Mouse (Mus musculus) lung, postnatal 25 days (tissue): ENCODE results near the gene Fdps.
A peak's percentile ranks its signal among the peaks of the same experiment; 100 is the strongest.
"Not testable (repeated sequence)": the region's sequence is repeated elsewhere in the genome, so short reads cannot be mapped to it uniquely, and the experiment has no call there.

Source experiments
- DNase-seq: peaks from one replicate; pipeline ENCODE4 v3.0.0; 2022; ENCODE audit warnings: low spot score

Gene Fdps

DNA sequence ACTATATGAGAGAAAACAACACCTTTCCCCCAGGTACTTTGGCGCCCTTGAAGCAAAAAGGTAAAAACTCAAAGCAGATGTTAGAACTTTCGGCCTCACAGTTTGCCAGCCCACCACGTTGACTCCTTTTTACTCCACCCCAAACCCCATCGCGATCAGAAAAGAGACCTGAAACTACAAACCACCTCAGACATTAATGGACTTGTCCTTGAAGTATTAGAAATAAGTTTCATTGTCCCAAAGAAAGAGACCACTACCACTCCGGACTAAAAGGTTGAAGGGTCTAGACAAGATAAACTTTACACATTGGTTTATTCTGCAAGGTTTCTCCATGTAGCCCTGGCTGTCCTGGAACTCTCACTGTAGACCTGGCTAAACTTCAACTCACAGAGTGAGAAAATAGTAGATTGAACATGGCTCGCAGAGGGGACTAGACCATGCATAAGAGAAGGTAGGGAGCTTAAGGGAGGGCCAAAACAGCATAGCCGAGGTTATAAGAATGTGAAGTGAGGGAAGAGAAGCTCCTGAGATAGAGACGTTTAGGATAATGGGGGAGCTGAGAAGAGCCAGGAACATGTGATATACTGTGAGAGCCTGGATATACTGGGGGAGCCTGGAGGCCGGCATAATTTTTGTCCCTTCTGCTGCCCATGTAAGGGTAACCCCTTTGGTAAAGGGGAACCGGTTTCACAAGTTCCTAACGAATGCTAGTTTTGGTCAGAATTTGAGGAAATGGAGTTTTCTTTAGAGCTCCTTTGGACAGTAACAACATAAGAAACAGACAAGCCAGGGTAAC lies 934 bp upstream of the Fdps start:
- no peak for DNase-seq

DNA sequence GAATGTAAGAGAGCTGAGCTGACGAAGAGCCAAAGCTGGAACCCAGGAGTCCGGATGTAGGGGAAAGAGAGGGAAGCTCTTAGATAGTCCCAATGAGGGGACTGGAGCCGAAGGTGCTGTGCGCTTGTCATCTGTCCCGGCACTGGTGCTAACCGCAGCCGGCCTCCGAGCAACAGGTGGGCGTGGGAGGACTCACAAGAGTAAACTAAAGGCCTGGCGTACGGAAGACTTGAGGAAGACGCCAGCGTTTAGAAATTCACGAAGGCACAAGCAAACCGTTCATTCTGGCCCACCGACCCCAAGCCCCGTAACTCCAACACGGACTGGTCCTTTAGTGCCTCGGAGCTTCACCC lies 324 bp downstream of the Fdps start:
- no peak for DNase-seq

DNA sequence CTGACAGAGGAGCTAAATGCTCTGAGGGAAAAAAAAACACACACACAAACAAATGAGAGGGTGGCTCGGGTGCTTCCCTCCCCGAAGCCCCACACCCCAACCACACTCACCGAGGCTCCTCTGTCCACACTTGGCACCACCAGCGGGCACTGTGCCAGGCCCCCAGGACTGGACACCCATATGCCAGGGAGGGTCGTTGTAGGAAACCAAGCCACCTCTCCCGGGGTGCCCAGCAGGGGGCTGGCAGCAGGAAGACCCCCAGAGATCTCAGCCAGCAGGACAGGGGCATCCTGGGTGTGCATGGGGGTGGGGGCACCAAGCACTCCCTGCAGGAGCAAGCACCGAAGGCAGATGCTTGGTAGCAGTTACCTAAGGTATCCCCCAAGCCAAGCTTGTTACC lies 948 bp downstream of the Fdps start, which contains the start of gene Gm43738:
TSS of gene Gm43738 (minus strand) at position 289 of the 400 bp plus-strand sequence.
- DNase-seq: no peak

DNA sequence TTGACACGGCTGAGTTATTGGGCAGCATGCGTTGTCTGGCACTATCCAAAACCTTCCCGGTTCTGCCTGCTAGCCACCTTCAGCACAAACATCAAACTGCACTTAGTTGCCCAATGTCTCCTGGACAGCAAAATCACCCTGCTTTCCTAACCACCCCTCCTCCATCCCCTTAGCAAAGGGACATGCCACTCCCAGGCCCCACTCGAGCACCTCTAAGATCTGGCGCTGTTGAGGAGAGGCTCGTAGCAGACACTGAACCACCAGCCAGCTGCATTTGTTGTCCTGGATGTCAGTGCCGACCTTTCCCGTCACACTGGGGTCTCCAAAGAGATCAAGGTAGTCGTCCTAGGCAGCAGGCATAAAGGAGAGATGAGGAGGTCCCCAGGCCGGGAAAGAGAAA lies 7.7 kb downstream of the Fdps start:
- DNase-seq: no peak

DNA sequence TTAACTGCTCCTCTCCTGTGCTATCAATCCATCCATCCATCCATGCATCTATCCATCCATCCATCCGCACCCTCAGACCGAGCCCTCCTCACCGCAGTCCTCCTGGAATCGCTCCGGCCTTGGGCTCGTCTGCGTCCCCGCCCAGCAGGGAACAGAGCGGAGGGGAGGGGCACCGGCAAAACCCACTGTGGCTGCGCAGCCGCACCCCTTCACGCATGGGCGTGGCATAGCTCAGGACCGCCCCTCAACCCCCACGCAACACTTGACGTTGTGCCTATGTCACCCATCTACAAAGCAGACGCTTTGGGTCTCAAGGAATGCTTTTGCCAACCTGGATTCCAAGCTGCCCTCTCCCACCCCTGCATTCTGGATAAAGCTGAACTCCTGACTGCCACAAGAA lies 8.6 kb downstream of the Fdps start, which contains the start of gene Rusc1:
TSS of gene Rusc1 (minus strand) at position 137 of the 400 bp plus-strand sequence.
- DNase-seq: peak; percentile 88

DNA sequence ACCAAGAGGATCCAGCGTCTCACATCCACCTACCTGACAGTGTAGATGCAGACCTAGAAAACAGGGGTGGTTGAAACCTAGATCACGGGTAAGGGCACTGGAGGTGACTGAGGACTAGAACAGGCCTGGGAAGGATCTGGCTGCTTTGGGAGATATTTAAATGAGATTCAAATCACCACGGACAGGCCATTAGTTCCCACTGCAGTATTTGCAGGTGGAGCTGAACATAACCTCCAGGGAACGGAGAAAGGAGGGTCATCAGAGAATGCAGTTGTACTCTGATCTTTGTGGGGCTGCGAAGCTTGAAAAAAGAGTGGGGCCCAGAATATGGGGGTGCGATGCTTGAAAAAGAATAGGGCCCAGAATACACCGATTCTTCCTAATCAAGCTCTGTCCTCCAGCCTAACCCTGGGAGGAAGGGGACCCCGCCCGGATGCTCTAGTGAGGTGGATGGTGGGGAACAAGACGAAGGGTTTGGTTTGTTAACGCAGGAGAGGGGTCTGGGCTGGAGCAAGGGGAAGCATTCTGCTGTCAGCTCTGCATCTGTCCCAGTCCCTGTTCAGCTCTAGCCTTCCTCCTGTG lies 9.2 kb downstream of the Fdps start:
- no peak for DNase-seq

DNA sequence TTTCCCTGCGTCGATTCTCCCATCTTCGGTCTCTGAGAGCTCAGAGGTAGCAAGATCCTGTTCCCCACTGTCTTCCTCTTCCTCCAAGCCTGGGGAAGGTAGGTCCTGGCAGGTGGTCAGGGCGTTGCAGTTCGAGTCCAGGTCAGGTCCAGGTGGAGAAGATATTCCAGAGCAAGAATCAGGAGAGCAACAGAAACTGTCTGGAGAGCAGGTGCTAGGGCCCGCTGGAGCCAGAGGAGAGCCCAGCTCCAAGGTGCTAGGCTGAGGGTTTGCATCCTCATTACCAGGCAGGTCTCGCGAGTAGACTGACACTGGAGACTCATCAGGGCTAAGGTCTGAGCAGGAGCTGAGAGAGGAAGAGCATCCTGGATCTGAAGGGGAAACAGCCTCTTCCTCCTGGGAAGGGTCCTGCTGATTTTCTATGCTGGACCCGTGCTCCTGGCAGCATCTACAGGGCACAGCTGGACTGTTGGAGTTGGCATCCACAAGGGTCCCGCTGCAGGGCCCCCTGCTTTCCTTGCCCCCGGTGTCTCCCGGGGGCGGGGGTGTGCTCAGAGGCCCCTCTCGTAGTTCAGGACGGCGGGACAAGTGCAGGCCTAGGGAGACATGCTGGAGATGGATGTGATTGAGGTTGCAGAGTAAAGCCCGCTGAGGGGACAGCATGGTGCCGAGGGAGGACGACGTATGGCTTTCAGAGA lies 9.8 kb downstream of the Fdps start:
- DNase-seq: no peak

DNA sequence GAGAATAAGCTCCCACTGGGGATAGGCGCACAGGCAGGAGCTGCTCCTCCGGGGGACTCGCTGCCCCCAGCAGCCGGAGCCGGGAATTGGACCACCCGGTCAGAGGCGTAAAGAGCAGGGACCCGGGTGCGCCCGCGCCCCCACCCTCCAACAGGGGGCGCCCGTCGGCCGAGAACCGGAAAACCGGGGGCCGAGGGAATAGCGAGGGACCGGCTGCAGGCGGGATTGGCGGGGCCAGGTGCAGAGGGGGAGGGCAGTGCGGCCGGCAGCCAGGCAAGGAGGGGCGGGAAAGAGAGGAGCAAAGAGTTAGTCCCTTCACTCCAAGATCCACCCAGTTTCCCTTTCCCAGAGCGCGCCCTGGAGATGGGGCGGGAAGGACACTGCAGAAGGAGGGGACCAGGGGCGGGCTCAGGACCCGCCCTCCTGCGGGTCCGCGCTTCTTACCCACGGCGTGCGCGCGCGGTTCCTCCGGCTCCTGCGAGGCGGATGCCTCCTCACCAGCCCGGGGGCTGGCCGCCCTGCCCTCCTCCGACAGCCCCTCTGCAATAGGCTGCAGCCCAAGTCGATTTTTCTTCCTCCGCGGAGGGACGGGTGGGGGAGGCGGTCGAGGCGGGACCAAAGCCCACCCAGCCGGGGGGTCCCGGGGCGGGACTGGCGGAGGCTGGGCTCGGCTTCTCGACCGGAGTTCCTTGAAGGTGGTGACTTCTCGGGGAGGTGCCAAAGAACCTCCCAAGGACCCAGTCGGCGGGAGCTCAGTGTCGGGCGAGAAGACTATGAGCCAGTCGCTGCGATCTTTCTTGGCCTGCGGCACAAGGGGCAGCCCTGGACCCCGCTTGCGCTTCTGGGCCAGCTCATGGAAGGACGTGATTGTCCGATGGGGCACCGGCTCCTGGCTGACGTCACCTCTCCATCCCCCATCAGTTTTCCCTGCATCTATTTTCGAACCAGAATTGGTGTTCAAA lies 10.8 kb downstream of the Fdps start:
- peak; percentile 81 for DNase-seq

DNA sequence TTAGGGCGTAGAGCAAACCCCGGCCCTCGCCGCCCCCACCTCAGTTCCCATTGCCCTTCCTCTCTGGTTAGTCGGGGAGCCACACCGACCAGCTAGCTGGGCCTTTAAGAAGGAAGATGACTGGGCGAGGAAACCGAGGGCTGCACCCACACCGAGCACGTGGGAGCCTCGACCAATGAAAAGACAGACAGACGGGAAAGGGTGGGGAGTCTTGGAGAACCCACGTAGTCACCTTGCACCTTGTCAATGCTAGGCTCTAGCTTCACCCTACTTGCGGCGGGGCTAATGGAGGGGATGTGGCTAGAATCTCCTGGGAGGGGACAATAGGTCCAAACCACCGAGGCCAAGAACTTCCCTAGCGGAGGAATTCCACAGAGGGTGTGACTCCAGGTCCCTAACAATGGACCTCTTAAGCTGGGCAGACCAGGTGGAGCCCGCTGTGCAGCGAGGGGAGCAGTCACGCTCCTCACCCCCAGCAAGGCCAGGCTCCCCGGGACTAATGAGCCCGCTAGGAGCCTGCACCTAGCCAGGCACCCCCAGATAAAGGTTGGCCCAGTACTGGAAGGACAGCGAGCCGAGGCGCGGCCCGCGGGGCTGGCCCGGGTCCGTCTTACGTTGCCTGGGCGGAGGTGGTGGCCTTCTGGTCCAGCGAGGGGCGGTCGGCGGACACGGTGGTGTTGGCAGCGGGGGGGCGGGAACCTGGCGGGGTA lies 11.7 kb downstream of the Fdps start:
- peak; percentile 94 for DNase-seq

DNA sequence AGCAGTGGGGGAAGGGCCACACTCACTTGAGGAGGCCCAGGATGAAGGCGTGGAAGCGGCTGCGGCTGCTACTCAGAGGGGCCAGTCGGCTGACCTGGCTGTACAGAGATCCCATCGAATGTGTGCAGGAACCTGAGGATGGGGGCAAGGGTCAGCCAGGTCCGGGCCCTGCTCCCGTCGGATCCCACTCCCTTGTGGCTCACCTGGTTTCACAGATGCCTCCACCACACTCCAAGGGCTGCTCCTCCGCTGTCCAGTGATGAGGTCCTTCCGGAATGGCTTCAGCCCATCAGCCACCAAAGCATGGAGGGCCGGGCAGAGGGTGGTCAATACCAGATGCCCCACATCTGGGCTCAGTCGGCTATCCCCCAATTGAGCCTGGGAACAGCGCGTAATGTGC lies 12.8 kb downstream of the Fdps start:
- no peak for DNase-seq

DNA sequence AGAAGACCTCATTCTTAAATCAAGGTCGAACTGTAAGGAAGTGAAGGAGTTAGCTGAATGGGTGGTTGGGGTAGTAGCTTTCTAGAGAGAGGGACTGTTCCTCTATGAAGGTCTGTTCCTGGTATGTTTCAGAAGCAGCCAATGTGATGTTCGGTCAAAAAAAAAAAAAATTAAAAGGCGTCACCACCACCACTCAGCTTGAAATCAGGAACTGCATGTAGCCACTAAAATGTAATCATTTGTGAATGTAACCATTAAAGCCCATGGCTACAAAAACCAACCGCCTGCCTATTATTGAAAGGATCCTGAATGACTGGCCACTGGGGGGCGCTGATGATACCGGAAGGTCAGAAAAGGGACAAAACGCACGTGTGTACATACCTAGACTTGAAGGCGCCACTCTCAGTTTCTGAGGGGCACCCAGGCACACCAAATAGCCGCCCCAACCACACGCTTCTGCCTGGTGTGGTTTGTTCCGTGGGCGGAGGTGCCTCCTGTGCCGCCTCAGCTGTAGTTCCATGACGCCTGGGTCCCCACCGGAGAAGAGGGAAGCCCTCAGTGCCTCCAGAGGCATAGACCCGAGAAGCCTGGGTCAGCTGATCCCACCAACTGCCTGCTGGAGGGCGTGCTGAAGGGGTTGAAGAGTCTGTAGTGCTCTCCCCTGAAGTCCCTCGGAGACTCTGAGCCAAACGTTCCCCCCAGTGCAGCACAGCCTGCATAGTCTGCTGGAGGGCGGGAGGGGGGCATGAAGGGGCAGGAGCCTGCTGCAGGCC lies 14.2 kb downstream of the Fdps start:
- peak; percentile 79 for DNase-seq

DNA sequence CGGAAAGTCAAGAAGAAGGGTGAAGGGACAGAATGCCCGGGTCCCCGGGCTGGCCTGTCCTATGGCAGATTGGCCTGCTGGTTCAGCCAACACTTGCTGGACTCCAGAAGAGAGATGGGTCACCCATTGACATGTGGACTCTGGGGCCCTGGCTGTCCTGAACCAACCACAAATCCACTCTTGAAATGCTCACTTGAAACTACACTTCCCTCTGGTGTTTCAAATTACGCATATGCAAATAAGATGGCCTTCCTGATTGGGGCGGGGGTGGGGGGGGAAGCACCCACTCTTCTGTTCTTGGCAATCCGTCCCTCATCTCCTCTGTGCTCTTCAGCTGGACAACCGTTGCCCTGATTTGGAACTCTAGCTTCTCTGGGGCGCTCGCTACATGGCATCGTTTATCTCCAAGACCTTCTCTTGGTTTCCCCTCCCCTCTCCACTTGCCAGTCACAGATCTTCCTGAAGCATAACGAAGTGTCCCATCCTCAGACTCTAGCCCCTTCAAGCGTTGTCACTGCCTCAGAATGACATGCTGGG lies 17.0 kb downstream of the Fdps start:
- no peak for DNase-seq

DNA sequence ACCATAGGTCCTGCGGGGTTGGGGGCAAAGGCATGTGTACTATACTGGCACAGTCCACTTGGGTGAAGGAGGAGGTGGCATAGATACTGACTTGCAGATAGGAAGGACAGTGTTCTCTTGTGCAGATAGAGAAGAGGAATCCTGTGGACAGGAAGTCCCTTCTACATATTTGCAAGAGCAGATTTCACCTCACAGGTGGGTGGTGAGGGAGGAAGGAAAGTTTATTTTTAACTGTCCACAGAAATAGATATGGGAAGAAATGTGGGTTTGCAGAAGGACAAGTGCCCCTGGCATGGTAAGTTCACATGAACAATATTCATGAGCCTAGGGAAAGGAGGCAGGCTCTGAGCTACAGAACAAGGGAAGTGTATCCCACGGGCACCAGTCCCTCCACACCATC lies 17.6 kb downstream of the Fdps start:
- no peak for DNase-seq

DNA sequence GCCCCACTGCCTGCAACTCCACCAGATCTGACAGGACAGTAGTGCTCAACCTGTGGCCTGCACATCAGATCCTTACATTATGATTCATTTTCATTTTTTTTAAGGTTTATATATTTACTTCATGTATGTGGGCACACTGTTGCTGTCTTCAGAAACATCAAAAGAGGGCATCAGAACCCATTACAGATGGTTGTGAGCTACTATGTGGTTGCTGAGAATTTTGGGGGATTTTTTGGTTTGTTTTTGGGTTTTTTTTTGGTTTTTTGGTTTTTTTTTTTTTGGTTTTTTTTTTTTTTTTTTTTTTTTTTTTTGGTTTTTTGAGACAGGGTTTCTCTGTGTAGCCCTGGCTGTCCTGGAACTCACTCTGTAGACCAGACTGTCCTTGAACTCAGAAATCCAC lies 19.5 kb downstream of the Fdps start:
- not testable (repeated sequence) for DNase-seq

DNA sequence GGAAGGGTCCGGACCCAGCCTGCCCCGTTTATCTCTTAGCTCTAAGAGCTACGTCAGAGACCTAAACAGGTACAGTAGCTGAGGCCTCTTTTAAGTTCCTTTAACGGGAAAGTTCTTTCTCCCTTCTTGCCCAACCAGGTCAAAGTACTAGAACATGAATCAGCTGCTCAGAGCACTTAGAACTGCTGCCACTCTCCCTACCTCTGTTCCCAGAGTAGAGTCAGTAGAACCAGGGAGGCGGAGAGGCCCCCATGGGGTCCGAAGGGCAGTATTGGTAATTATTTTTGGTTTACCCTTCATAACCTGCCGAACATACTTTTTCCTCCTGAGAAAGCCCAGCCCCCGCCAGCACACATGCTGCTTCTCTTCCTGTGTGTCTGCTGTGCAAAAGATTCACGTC lies 24.4 kb downstream of the Fdps start:
- DNase-seq: no peak

DNA sequence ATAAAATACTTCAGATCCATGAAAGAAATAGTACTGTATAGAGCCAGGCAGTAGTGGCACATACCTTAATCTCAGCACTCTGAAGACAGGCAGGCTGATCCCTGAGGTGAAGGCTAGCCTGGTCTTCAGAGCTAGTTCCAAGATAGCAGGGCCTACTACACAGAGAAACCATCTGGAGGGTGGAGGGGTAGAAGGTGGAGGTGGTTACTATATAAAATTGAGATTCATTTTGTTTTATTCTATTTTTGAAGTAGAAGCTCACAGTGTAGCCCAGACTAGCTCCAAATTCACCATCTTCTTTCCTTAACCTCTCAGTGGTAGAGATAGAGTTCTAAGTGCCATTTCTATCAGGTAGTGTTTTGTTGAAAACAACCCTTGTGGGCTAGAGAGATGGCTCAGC lies 34.5 kb downstream of the Fdps start:
- no peak for DNase-seq

DNA sequence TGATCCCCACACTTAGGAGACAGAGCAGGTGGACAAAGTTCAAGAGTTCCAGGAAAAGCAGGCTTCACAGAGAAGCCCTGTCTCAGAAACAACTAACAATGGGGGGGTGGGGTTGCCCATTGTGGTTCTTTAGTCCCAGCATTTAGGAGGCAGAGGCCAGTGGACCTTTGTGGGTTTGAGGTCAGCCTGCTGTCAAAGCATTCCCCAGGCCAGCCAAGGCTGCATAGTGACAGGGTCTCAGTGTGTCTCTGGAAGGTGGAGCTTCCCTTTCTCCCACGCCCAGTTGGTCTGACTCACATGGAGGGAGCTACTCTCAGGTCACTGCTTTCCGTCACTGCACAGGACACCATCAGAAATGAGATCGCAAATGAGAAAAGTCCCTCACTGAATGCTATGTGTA lies 40.1 kb downstream of the Fdps start:
- DNase-seq: no peak

DNA sequence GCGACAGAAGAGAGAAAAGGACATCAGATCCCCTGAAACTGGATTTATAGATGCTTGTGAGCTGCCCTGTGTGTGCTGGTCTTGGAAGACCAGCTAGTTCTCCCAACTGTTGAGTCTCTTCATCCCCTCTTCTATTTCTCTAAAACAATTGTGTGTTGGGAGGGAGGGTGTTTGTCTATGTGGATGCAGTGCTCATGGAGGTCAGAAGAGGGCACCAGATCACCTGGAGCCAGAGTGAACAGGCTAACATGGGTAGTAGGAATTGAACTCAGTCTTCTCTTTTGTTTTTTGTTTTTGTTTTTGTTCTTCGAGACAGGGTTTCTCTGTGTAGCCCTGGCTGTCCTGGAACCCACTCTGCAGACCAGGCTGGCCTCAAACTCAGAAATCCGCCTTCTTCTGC lies 43.0 kb downstream of the Fdps start:
- DNase-seq: peak; percentile 7

DNA sequence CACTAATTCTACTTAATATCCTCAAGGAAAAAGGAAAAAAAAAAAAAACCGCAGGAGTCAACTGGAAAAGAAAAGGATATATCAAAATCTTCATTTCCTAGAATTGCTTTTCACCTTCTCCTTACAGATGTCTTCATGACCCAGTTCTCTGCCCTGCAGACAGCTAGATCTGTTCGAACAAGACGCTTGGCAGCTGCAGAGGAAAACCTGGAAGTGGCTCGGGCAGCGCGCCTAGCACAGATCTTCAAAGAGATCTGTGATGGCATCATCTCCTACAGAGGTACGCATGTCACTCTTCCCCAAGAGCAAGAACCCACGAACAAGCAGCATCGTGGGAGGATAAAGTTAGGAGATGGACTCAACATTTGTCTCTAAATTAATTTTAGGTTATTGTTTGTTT lies 43.4 kb downstream of the Fdps start:
- DNase-seq: no peak
